Mouse (Mus musculus): Measurements from ENCODE around the gene Cog3. TPM values are rescaled to one million over a fixed set of nuclear protein-coding genes. Genes with fewer than 3 reads are reported as not detected.
A peak's percentile ranks its signal among the peaks of the same experiment; 100 is the strongest.

The Cog3 gene
- polyA plus RNA-seq, 1 experiment from 2014 or later: 9.2 TPM

DNA sequence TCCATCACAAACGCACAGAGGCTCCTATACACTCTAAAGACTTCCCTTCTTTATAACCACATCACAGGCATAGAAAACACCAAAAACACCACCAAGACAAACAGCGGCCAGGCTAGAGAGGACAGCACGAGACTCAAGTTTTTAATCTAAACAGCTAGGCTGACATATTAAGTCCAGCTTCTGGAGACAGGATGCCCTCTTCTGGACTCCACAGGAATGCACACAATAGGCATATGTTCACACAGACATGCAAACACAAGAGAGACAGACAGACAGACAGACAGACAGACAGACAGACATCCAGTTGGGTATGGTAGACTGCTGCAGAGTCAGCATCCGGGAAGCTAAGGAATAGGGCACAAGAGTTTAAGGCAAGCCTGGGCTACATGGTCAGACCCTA is 40.7 kb downstream of the Cog3 start:
- no peak overlapping the region for H3K27ac ChIP-seq (ENCODE audit: low read depth, low read length)
- TF ChIP-seq CTCF (IDR thresholded peaks at IDR 0.05; ENCODE audit: low read depth): peak; percentile 59
- H3K36me3 ChIP-seq (ENCODE audit: control insufficient read depth, insufficient read depth): peaks cover 92% of the 10 kb centered on the region
- no peaks in the 10 kb centered on the region for H3K27me3 ChIP-seq (replicated peaks; ENCODE audit: control insufficient read depth, insufficient read depth, low read length)
- 73% methylated on average over 4 of the region's 4 CpGs for WGBS
- H3K9ac ChIP-seq (ENCODE audit: low read depth, low read length): no peak overlapping the region
- no peak overlapping the region for H3K4me3 ChIP-seq (ENCODE audit: low read depth, low read length)
- no peaks in the 10 kb centered on the region for H3K4me1 ChIP-seq (replicated peaks; ENCODE audit: control insufficient read depth, insufficient read depth, low read length)
- no peaks in the 10 kb centered on the region for H3K9me3 ChIP-seq (ENCODE audit: control insufficient read depth)
- no peak for ATAC-seq
- no peak overlapping the region for H3K4me2 ChIP-seq (replicated peaks; ENCODE audit: low read depth)

DNA sequence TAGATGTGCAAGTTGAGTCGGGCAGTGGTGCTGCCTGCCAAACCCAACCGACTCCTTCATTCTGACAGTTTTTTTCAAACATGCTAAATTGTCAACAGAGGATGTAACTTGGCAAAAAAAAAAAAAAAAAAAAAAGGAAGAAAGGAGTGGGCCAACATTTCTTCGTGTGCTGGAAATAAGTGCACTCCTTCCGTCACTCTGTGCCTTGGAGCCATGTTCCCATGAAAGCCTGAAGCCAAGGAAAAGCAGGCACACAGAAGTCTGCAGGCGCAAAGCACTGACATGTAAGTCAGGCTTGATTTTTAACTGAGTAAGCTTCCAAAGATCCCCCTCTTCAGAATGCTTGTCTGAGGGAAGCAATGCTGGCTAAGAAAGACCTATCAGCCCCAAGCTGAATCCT is 41.6 kb downstream of the Cog3 start:
- Histone ChIP-seq H3K4me2 (replicated peaks; ENCODE audit: low read depth) (no peak overlapping the region), H3K36me3 (ENCODE audit: control insufficient read depth, insufficient read depth) (peaks cover 83% of the 10 kb centered on the region), H3K27me3 (replicated peaks; ENCODE audit: control insufficient read depth, insufficient read depth, low read length) (no peaks in the 10 kb centered on the region), H3K4me1 (replicated peaks; ENCODE audit: control insufficient read depth, insufficient read depth, low read length) (no peaks in the 10 kb centered on the region), H3K9ac (ENCODE audit: low read depth, low read length) (no peak overlapping the region), H3K4me3 (ENCODE audit: low read depth, low read length) (no peak overlapping the region), H3K27ac (ENCODE audit: low read depth, low read length) (no peak overlapping the region), H3K9me3 (ENCODE audit: control insufficient read depth) (no peaks in the 10 kb centered on the region)
- TF ChIP-seq CTCF (IDR thresholded peaks at IDR 0.05; ENCODE audit: low read depth): no peak
- 77% methylated on average over 5 of the region's 5 CpGs for WGBS
- ATAC-seq: no peak

DNA sequence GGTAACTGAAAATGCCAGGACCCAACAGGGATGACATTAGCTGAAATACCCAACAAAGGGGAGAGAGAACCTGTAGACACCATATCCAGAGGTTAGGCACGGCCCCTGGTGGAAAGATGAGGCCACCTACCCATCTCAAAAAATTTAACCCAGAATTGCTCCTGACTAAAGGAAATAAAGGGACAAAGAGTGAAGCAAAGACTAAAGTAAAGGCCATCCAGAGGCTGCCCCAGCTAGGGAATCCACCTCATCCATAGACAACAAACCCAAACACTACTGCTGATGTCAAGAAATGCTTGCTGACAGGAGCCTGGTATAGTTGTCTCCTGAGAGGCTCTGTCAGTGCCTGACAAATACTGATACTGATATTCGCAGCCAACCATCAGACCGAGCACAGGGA is 42.6 kb downstream of the Cog3 start:
- no peak overlapping the region for H3K27ac ChIP-seq (ENCODE audit: low read depth, low read length)
- H3K9ac ChIP-seq (ENCODE audit: low read depth, low read length): no peak overlapping the region
- H3K4me1 ChIP-seq (replicated peaks; ENCODE audit: control insufficient read depth, insufficient read depth, low read length): no peaks in the 10 kb centered on the region
- peaks cover 77% of the 10 kb centered on the region for H3K36me3 ChIP-seq (ENCODE audit: control insufficient read depth, insufficient read depth)
- no peaks in the 10 kb centered on the region for H3K9me3 ChIP-seq (ENCODE audit: control insufficient read depth)
- no peak for TF ChIP-seq CTCF (IDR thresholded peaks at IDR 0.05; ENCODE audit: low read depth)
- H3K4me3 ChIP-seq (ENCODE audit: low read depth, low read length): no peak overlapping the region
- no peaks in the 10 kb centered on the region for H3K27me3 ChIP-seq (replicated peaks; ENCODE audit: control insufficient read depth, insufficient read depth, low read length)
- WGBS: 97% methylated on average over 3 of the region's 3 CpGs
- no peak overlapping the region for H3K4me2 ChIP-seq (replicated peaks; ENCODE audit: low read depth)
- ATAC-seq: no peak

DNA sequence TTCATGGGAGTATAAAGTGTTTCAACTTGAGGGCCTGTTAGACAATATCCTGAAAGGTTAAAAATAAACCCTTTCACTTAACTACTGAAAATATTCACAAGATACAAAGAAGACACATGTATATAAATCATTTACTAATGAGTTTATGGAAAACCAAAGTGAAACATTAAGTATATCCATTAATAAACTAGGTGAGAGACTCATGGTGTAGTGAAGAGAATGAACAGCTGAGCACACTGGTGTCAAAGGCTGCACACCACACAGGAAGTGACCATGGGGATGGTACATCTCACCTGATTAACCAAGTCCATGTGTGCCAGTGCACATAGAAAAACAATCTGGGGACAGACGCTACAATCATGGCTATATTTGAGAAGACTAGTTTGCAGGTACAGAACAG is 45.3 kb downstream of the Cog3 start:
- H3K36me3 ChIP-seq (ENCODE audit: control insufficient read depth, insufficient read depth): peaks cover 71% of the 10 kb centered on the region
- no peaks in the 10 kb centered on the region for H3K9me3 ChIP-seq (ENCODE audit: control insufficient read depth)
- no peaks in the 10 kb centered on the region for H3K4me1 ChIP-seq (replicated peaks; ENCODE audit: control insufficient read depth, insufficient read depth, low read length)
- no peak overlapping the region for H3K4me2 ChIP-seq (replicated peaks; ENCODE audit: low read depth)
- no peak for TF ChIP-seq CTCF (IDR thresholded peaks at IDR 0.05; ENCODE audit: low read depth)
- H3K27ac ChIP-seq (ENCODE audit: low read depth, low read length): no peak overlapping the region
- no peak for ATAC-seq
- H3K27me3 ChIP-seq (replicated peaks; ENCODE audit: control insufficient read depth, insufficient read depth, low read length): no peaks in the 10 kb centered on the region
- H3K9ac ChIP-seq (ENCODE audit: low read depth, low read length): no peak overlapping the region
- 96% methylated on average over 1 of the region's 1 CpGs for WGBS
- H3K4me3 ChIP-seq (ENCODE audit: low read depth, low read length): no peak overlapping the region

DNA sequence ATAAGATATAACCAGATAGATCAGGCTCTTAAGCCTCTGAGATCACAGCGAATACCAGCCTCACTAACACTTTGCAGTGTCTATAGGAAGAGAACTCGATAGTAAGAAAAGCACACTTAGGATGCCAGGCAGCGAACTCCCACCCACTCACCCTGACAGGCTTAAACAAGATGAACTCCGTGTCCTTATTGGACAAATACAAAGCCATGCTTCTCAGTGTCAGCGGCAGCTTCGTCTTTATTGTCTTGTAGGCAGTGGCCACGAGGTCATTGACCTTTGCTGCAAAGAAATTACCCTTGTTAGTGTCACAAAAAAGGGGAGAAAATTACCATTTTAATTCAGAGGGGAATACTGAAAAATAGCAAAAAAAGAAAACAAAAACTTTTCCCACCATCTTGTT is 46.5 kb downstream of the Cog3 start:
- H3K27ac ChIP-seq (ENCODE audit: low read depth, low read length): no peak overlapping the region
- H3K27me3 ChIP-seq (replicated peaks; ENCODE audit: control insufficient read depth, insufficient read depth, low read length): no peaks in the 10 kb centered on the region
- peaks cover 73% of the 10 kb centered on the region for H3K36me3 ChIP-seq (ENCODE audit: control insufficient read depth, insufficient read depth)
- TF ChIP-seq CTCF (IDR thresholded peaks at IDR 0.05; ENCODE audit: low read depth): no peak
- WGBS: 66% methylated on average over 7 of the region's 7 CpGs
- no peak overlapping the region for H3K4me2 ChIP-seq (replicated peaks; ENCODE audit: low read depth)
- no peaks in the 10 kb centered on the region for H3K4me1 ChIP-seq (replicated peaks; ENCODE audit: control insufficient read depth, insufficient read depth, low read length)
- no peak overlapping the region for H3K9ac ChIP-seq (ENCODE audit: low read depth, low read length)
- no peak for ATAC-seq
- no peaks in the 10 kb centered on the region for H3K9me3 ChIP-seq (ENCODE audit: control insufficient read depth)
- no peak overlapping the region for H3K4me3 ChIP-seq (ENCODE audit: low read depth, low read length)

DNA sequence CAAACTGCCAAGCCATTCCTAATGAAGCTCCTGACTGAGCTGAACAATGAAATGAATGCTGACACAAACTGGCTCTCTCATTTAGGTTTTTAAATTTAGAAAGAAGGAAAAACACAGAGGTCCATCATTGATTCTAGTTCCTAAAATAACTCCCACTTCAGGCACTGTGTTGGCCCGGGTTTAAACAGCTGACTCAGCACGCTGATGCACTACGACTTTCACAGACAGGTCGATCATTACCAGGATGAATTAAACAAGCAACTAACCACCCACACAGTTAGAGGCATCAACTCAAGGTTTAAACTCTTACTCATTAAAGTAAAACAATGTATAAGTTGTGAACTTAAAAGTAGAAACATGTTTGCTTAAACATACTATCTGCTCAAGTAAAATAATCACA is 47.7 kb downstream of the Cog3 start:
- no peak overlapping the region for H3K9ac ChIP-seq (ENCODE audit: low read depth, low read length)
- TF ChIP-seq CTCF (IDR thresholded peaks at IDR 0.05; ENCODE audit: low read depth): no peak
- WGBS: 87% methylated on average over 4 of the region's 4 CpGs
- no peaks in the 10 kb centered on the region for H3K9me3 ChIP-seq (ENCODE audit: control insufficient read depth)
- peaks cover 66% of the 10 kb centered on the region for H3K36me3 ChIP-seq (ENCODE audit: control insufficient read depth, insufficient read depth)
- H3K4me2 ChIP-seq (replicated peaks; ENCODE audit: low read depth): no peak overlapping the region
- H3K27ac ChIP-seq (ENCODE audit: low read depth, low read length): no peak overlapping the region
- ATAC-seq: no peak
- H3K4me3 ChIP-seq (ENCODE audit: low read depth, low read length): no peak overlapping the region
- H3K4me1 ChIP-seq (replicated peaks; ENCODE audit: control insufficient read depth, insufficient read depth, low read length): no peaks in the 10 kb centered on the region
- no peaks in the 10 kb centered on the region for H3K27me3 ChIP-seq (replicated peaks; ENCODE audit: control insufficient read depth, insufficient read depth, low read length)

DNA sequence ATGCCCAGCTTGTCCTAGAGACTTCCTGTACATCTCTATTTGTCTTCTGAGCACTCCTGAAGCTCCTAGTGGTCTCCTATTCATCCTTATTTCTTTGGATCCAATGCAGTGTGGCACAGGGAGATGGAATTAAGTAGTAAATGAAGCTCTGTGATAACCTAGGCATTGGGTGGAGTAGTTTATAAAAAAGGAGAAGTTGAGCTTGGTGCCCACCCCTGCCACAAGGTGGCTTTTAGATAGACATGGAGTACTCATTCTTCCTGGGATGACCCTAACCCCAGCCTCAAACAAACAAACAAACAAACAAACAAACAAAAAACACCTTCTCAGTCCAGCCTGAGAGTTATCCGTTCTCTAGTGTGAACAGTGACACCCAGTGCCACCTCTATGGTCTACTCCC is 56.4 kb downstream of the Cog3 start:
- no peaks in the 10 kb centered on the region for H3K9me3 ChIP-seq (ENCODE audit: control insufficient read depth)
- H3K27ac ChIP-seq (ENCODE audit: low read depth, low read length): no peak overlapping the region
- ATAC-seq: no peak
- H3K9ac ChIP-seq (ENCODE audit: low read depth, low read length): no peak overlapping the region
- no peaks in the 10 kb centered on the region for H3K27me3 ChIP-seq (replicated peaks; ENCODE audit: control insufficient read depth, insufficient read depth, low read length)
- no peak for TF ChIP-seq CTCF (IDR thresholded peaks at IDR 0.05; ENCODE audit: low read depth)
- no peak overlapping the region for H3K4me3 ChIP-seq (ENCODE audit: low read depth, low read length)
- H3K4me1 ChIP-seq (replicated peaks; ENCODE audit: control insufficient read depth, insufficient read depth, low read length): no peaks in the 10 kb centered on the region
- H3K36me3 ChIP-seq (ENCODE audit: control insufficient read depth, insufficient read depth): peaks cover 14% of the 10 kb centered on the region
- no peak overlapping the region for H3K4me2 ChIP-seq (replicated peaks; ENCODE audit: low read depth)
- 92% methylated on average over 1 of the region's 1 CpGs for WGBS
